Mouse (Mus musculus) forebrain, embryonic 15.5 days (tissue): Measurements from ENCODE around the gene Irf6. TPM values are rescaled to one million over a fixed set of nuclear protein-coding genes. Genes with fewer than 3 reads are reported as not detected.
A peak's percentile ranks its signal among the peaks of the same experiment; 100 is the strongest.

Source experiments
- ATAC-seq: fragments of 200-750 bp; cut with Nextera tagmentation; replicated peaks from 2 replicates; pipeline ENCODE4 v1.8.0; 2017; ENCODE audit warnings: mild to moderate bottlenecking, moderate TSS enrichment, moderate library complexity
- H3K27ac ChIP-seq: fragments of 300-500 bp; sonication (generic); replicated peaks from 2 replicates; pipeline ENCODE4 v1.5.1; 2015; ENCODE audit warnings: mild to moderate bottlenecking, inconsistent platforms
- H3K27me3 ChIP-seq: fragments of 300-500 bp; sonication (generic); 2 replicates; pipeline ENCODE4 v1.6.1; 2015; ENCODE audit warnings: inconsistent platforms
- H3K36me3 ChIP-seq: fragments of 300-500 bp; sonication (generic); 2 replicates; pipeline ENCODE4 v1.6.1; 2015; ENCODE audit warnings: mild to moderate bottlenecking, inconsistent platforms
- H3K4me1 ChIP-seq: fragments of 300-500 bp; sonication (generic); 2 replicates; pipeline ENCODE4 v1.6.1; 2015; ENCODE audit warnings: inconsistent platforms
- H3K4me2 ChIP-seq: fragments of 300-500 bp; sonication (generic); replicated peaks from 2 replicates; pipeline ENCODE4 v1.6.1; 2015; ENCODE audit warnings: mild to moderate bottlenecking, inconsistent platforms
- H3K4me3 ChIP-seq: fragments of 300-500 bp; sonication (generic); 2 replicates; pipeline ENCODE4 v1.5.1; 2015; ENCODE audit warnings: mild to moderate bottlenecking, inconsistent platforms
- H3K9ac ChIP-seq: fragments of 300-500 bp; sonication (generic); replicated peaks from 2 replicates; pipeline ENCODE4 v1.6.1; 2015; ENCODE audit warnings: mild to moderate bottlenecking, inconsistent platforms
- H3K9me3 ChIP-seq: fragments of 300-500 bp; sonication (generic); 2 replicates; pipeline ENCODE4 v1.6.1; 2016; ENCODE audit warnings: inconsistent platforms
- WGBS: fragments of 180-500 bp; shearing (Covaris S2); methylation state at CpG from one replicate; pipeline ENCODE4 v1.1.7; 2015; ENCODE audit warnings: mixed read lengths; 5-methylcytosine and 5-hydroxymethylcytosine counted together
- polyA plus RNA-seq: library from polyadenylated mRNA; unstranded; fragments of >200 nt; fragmentation: Nextera tagmentation; extraction: Ambion mirVana; gene quantifications from 2 replicates; pipeline ENCODE4 v1.2.1, GENCODE M21; 2015

Irf6 gene
- polyA plus RNA-seq, 1 experiment from 2014 or later, result 0.52 TPM

DNA sequence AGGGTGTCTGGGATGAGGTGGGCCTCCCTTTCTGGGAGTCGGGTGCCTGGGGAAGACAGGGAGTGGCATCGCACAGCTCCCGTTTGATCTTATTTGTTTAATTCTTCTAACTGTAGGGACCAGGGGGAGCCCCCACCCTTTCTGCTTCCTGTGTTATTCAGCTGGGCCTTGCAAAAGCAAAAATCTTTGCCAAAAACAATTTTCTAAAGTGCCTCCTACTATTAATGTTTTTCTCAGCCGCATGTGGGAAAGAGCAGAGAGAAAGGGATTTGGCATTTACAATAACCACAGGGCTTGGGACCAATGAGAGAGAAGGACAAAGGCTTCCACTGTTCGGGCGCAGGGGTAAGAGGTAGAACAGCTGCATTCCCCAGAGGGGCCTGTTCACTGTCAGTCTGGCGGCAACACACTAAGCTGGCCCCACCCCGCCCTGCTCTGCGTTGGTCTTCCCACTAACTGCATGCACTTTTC, 36.3 kb downstream of the Irf6 start:
- Histone ChIP-seq H3K4me3 (no peak overlapping the region), H3K27me3 (no peaks in the 10 kb centered on the region), H3K36me3 (no peaks in the 10 kb centered on the region), H3K9me3 (no peaks in the 10 kb centered on the region), H3K9ac (no peak overlapping the region), H3K4me2 (no peak overlapping the region), H3K27ac (peak overlapping the region; percentile 58), H3K4me1 (peaks cover 18% of the 10 kb centered on the region)
- peak; percentile 96 for ATAC-seq
- WGBS, result 12% methylated on average over 9 of the region's 9 CpGs

DNA sequence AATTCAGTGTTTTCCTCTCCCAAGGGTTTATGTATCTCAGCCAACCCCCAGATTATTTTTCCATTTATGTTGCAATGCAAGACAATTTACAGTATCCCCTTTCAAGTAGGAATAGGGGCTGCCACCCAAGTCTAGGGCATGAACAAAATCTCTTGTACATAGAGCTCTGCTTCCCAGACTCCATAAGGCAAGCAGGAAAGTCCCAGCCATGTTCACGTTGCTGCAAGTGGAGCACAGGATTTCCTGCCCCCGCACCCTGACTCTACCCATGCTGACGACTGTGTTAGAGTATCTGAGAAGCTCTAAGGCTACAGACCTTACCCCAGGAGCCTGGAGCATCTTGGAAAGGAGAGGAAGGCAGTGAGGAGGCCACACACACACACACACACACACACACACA, 36.9 kb downstream of the Irf6 start:
- no peak overlapping the region for H3K4me2 ChIP-seq
- peak overlapping the region; percentile 58 for H3K27ac ChIP-seq
- no peak overlapping the region for H3K4me3 ChIP-seq
- H3K4me1 ChIP-seq, result peaks cover 18% of the 10 kb centered on the region
- H3K9ac ChIP-seq, result no peak overlapping the region
- no peaks in the 10 kb centered on the region for H3K36me3 ChIP-seq
- peak; percentile 14; the same call in 1 of the 2 replicates for ATAC-seq
- H3K9me3 ChIP-seq, result no peaks in the 10 kb centered on the region
- WGBS, result 60% methylated on average over 3 of the region's 3 CpGs
- H3K27me3 ChIP-seq, result no peaks in the 10 kb centered on the region

DNA sequence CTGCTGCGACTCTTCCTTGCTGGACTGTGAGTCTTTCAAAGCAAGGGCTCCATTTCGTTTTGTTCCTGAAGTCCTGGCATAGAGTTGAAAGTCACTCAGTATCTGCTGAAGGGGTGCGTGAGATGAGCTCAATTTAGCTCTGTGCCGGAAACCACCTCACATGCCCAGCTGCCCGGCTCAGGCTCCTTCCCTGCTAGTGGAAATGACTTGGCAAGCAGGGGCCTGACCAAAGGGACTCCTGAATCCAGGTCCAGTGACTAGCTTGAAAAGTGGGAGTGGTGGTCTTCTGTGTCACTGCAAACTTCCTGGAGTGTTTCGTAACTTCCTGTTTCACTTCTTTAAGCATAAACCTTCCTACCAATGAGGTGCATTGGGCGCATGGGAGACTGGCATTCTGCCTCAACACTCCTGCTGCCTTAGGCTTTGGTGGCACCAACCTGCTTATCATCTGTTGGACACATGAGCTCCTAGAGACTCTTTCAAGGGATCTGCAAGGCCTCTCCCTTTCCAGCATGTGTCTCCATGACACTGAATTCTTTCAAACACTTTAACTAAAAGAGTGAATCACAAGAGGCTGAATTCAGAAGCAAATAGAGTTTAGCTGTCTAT, 38.9 kb downstream of the Irf6 start:
- Histone ChIP-seq H3K4me1 (peaks cover 18% of the 10 kb centered on the region), H3K27ac (no peak overlapping the region), H3K4me3 (no peak overlapping the region), H3K27me3 (no peaks in the 10 kb centered on the region), H3K9me3 (no peaks in the 10 kb centered on the region), H3K4me2 (no peak overlapping the region), H3K36me3 (no peaks in the 10 kb centered on the region), H3K9ac (no peak overlapping the region)
- 87% methylated on average over 7 of the region's 7 CpGs for WGBS
- ATAC-seq, result no peak

- ATAC-seq, result no peak
- WGBS, result 57% methylated on average over 3 of the region's 3 CpGs
- no peaks in the 10 kb centered on the region for H3K27me3 ChIP-seq
Measured at GRCm38 (mm10) chr1:193194416-193195140, 41.7 kb downstream of the Irf6 start.

DNA sequence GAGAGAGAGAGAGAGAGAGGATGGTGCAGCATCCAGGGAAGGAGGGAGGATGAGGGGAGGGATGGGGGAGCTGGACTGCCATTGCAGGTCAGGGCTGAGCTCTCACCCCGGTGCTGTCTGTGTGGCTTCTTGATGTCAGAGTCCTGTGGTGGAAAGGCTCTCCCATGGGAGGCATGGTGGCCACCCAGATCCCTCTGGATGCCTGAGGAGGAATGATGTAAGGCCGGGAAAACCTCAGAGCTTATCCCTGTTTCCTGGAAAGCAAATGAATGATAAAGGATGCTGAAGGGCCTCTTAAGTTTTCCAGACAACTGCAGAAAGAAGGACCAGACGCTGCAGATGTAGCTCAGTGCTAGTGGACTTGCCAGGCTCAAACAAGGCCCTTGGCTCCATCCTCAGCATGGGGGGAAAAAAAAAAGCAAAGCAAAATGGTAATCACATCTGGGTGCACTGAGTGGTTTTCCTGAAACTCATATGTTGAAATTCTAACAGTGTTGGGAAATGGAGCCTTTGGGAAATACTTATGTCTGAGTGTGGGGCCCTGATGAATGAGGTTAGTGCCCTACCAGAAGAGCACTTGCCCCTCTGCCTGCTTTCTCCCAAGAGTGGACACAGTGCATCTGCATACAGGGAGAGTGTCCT, 42.4 kb downstream of the Irf6 start:
- Histone ChIP-seq H3K4me3 (no peak overlapping the region), H3K36me3 (no peaks in the 10 kb centered on the region), H3K4me1 (peaks cover 2% of the 10 kb centered on the region; the same call in 1 of the 2 replicates), H3K4me2 (no peak overlapping the region), H3K9me3 (no peaks in the 10 kb centered on the region), H3K9ac (no peak overlapping the region), H3K27ac (no peak overlapping the region), H3K27me3 (no peaks in the 10 kb centered on the region)
- no peak for ATAC-seq
- 79% methylated on average over 3 of the region's 3 CpGs for WGBS

More at GRCm38 (mm10) chr1:193194416-193195140, 41.7 kb downstream of the Irf6 start:
- Histone ChIP-seq H3K4me2 (no peak overlapping the region), H3K27ac (no peak overlapping the region), H3K36me3 (no peaks in the 10 kb centered on the region), H3K4me1 (peaks cover 7% of the 10 kb centered on the region; the same call in 1 of the 2 replicates), H3K9ac (no peak overlapping the region), H3K4me3 (no peak overlapping the region), H3K9me3 (no peaks in the 10 kb centered on the region)

- Histone ChIP-seq H3K4me2 (no peak overlapping the region), H3K9me3 (no peaks in the 10 kb centered on the region), H3K36me3 (no peaks in the 10 kb centered on the region), H3K4me1 (no peaks in the 10 kb centered on the region), H3K27ac (no peak overlapping the region), H3K27me3 (no peaks in the 10 kb centered on the region), H3K4me3 (no peak overlapping the region), H3K9ac (no peak overlapping the region)
- no peak for ATAC-seq
- WGBS, result 92% methylated on average over 18 of the region's 18 CpGs
Measured at GRCm38 (mm10) chr1:193197494-193198205, 44.7 kb downstream of the Irf6 start.

DNA sequence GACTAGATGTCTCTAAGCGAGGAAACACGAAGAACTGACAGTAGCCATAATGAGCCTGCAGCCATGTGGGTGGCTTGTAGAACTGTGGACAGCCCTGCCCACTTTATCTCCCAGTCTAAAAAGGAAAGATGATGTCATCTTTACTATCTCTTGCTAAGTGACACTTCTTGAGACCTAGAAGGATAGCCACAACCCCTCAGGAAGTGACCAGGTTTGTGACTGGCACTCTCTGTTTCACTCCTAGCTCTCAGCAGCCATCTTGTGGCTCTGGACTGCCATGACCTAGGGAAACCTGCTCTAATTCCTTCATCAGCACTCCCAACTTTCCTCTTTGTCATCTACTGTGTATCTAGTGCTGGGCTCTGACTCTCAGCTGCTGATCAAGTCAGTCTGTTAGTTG, 45.4 kb downstream of the Irf6 start:
- Histone ChIP-seq H3K4me3 (no peak overlapping the region), H3K27ac (no peak overlapping the region), H3K9me3 (no peaks in the 10 kb centered on the region), H3K4me2 (no peak overlapping the region), H3K9ac (no peak overlapping the region), H3K36me3 (no peaks in the 10 kb centered on the region), H3K4me1 (no peaks in the 10 kb centered on the region), H3K27me3 (no peaks in the 10 kb centered on the region)
- no peak for ATAC-seq
- 86% methylated on average over 2 of the region's 2 CpGs for WGBS

- Histone ChIP-seq H3K4me2 (no peak overlapping the region), H3K36me3 (no peaks in the 10 kb centered on the region), H3K27me3 (no peaks in the 10 kb centered on the region), H3K9me3 (no peaks in the 10 kb centered on the region), H3K27ac (no peak overlapping the region), H3K4me1 (no peaks in the 10 kb centered on the region), H3K4me3 (no peak overlapping the region), H3K9ac (no peak overlapping the region)
- 80% methylated on average over 8 of the region's 8 CpGs for WGBS
- no peak for ATAC-seq
Measured at GRCm38 (mm10) chr1:193200640-193201382, 47.9 kb downstream of the Irf6 start.

- ATAC-seq, result no peak
- H3K4me1 ChIP-seq, result no peaks in the 10 kb centered on the region
- H3K9me3 ChIP-seq, result no peaks in the 10 kb centered on the region
- H3K9ac ChIP-seq, result no peak within 1 kb of the TSS
- 64% methylated on average over 5 of the region's 5 CpGs for WGBS
- H3K4me2 ChIP-seq, result no peak within 1 kb of the TSS
- no peak within 1 kb of the TSS for H3K4me3 ChIP-seq
- no peak within 1 kb of the TSS for H3K27ac ChIP-seq
- no peaks in the 10 kb centered on the region for H3K36me3 ChIP-seq
- H3K27me3 ChIP-seq, result no peaks in the 10 kb centered on the region
Measured at GRCm38 (mm10) chr1:193201383-193201778, 48.5 kb downstream of the Irf6 start, which contains the start of gene Traf3ip3. Gene Traf3ip3, minus strand, starts transcription at chr1:193201703.

DNA sequence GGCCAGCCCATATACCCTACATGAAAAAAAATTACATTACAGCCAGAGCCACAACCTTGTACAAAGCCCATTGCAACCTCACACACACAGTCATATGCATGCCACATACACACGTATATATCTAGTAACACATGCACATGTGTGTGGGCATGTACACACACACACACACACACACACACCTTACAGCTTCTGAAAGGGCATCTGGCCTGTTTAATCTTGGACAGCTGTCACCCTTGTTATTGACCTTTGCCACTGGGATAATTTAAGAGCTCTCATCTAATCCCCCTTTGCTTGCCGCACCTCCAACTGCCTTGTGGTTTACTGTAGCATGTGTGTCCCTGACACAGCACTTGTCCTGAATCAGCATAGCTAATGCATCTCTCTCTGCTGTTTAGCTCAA, 50.9 kb downstream of the Irf6 start:
- Histone ChIP-seq H3K27me3 (no peaks in the 10 kb centered on the region), H3K9ac (no peak overlapping the region), H3K4me2 (no peak overlapping the region), H3K4me1 (no peaks in the 10 kb centered on the region), H3K9me3 (no peaks in the 10 kb centered on the region), H3K27ac (no peak overlapping the region), H3K36me3 (no peaks in the 10 kb centered on the region), H3K4me3 (no peak overlapping the region)
- no peak for ATAC-seq
- WGBS, result 78% methylated on average over 2 of the region's 2 CpGs

- 93% methylated on average over 2 of the region's 2 CpGs for WGBS
Measured at GRCm38 (mm10) chr1:193205431-193205830, 52.5 kb downstream of the Irf6 start.

More at GRCm38 (mm10) chr1:193205431-193205830, 52.5 kb downstream of the Irf6 start:
- ATAC-seq, result no peak
- Histone ChIP-seq H3K27ac (no peak overlapping the region), H3K27me3 (no peaks in the 10 kb centered on the region), H3K4me1 (no peaks in the 10 kb centered on the region), H3K36me3 (no peaks in the 10 kb centered on the region), H3K4me3 (no peak overlapping the region), H3K9ac (no peak overlapping the region), H3K9me3 (no peaks in the 10 kb centered on the region), H3K4me2 (no peak overlapping the region)
